Mouse (Mus musculus) liver, embryonic 11.5 days (tissue): ENCODE measurements around the gene Tmx2. TPM values are rescaled to one million over a fixed set of nuclear protein-coding genes. Genes with fewer than 3 reads are reported as not detected.
"Not testable (repeated sequence)": the region's sequence is repeated elsewhere in the genome, so short reads cannot be mapped to it uniquely, and the experiment has no call there.

Experiments used
- ATAC-seq: fragments of 200-750 bp; cut with Nextera tagmentation; replicated peaks from 2 replicates; pipeline ENCODE4 v1.8.0; 2017; ENCODE audit warnings: moderate number of reproducible peaks, mild to moderate bottlenecking, moderate TSS enrichment, moderate library complexity; ENCODE audit not compliant: low FRiP score
- DNase-seq: peaks from one replicate; pipeline ENCODE4 v3.0.0-alpha.2; 2017; ENCODE audit warnings: low spot score
- H3K27ac ChIP-seq: fragments of 300-500 bp; sonication (generic); 2 replicates; pipeline ENCODE4 v1.5.1; 2014; ENCODE audit warnings: mild to moderate bottlenecking, low read depth, low read length, control low read depth
- H3K27me3 ChIP-seq: fragments of 300-500 bp; sonication (generic); replicated peaks from 2 replicates; pipeline ENCODE4 v1.6.1; 2014; ENCODE audit warnings: low read length, mixed read lengths; ENCODE audit not compliant: control insufficient read depth, insufficient read depth
- H3K36me3 ChIP-seq: fragments of 300-500 bp; sonication (generic); 2 replicates; pipeline ENCODE4 v1.6.1; 2014; ENCODE audit warnings: mild to moderate bottlenecking, low read length, moderate library complexity, mixed read lengths; ENCODE audit not compliant: control insufficient read depth, insufficient read depth
- H3K4me1 ChIP-seq: fragments of 300-500 bp; sonication (generic); replicated peaks from 2 replicates; pipeline ENCODE4 v1.6.1; 2014; ENCODE audit warnings: low read length, mixed read lengths; ENCODE audit not compliant: control insufficient read depth, insufficient read depth
- H3K4me2 ChIP-seq: fragments of 300-500 bp; sonication (generic); 2 replicates; pipeline ENCODE4 v1.6.1; 2014; ENCODE audit warnings: mild to moderate bottlenecking, control low read depth, moderate library complexity
- H3K4me3 ChIP-seq: fragments of 300-500 bp; sonication (generic); 2 replicates; pipeline ENCODE4 v1.5.1; 2014; ENCODE audit warnings: low read depth, low read length, control low read depth
- H3K9ac ChIP-seq: fragments of 300-500 bp; sonication (generic); 2 replicates; pipeline ENCODE4 v1.6.1; 2014; ENCODE audit warnings: low read depth, low read length, control low read depth
- H3K9me3 ChIP-seq: fragments of 300-500 bp; sonication (generic); 2 replicates; pipeline ENCODE4 v1.6.1; 2016; ENCODE audit warnings: low read length, inconsistent platforms, mixed read lengths; ENCODE audit not compliant: control insufficient read depth
- WGBS: fragments of 180-500 bp; shearing (Covaris S2); extraction: QIAGEN DNeasy Blood & Tissue Kit; methylation state at CpG from one replicate; pipeline ENCODE4 v1.1.7; 2014; 5-methylcytosine and 5-hydroxymethylcytosine counted together
- polyA plus RNA-seq: library from polyadenylated mRNA; unstranded; fragments of >200 nt; fragmentation: Nextera tagmentation; extraction: Ambion mirVana; gene quantifications from 2 replicates; pipeline ENCODE4 v1.2.1, GENCODE M21; 2014

Gene Tmx2
- 115 and 125 TPM in 2 replicates for polyA plus RNA-seq

GRCm38 (mm10) chr2:84679016-84679415 is at the start of gene Tmx2:
Gene Tmx2 (minus strand): TSS chr2:84679140.
- peak within 1 kb of the TSS; percentile 78 for H3K9ac ChIP-seq
- H3K4me2 ChIP-seq: peak within 1 kb of the TSS; percentile 70
- peaks cover 19% of the 10 kb centered on the region for H3K4me1 ChIP-seq
- H3K36me3 ChIP-seq: peaks cover 14% of the 10 kb centered on the region; the same call in 1 of the 2 replicates
- H3K27ac ChIP-seq: peak within 1 kb of the TSS; percentile 44; the same call in 1 of the 2 replicates
- H3K4me3 ChIP-seq: peak within 1 kb of the TSS; percentile 86
- WGBS: 12% methylated on average over 8 of the region's 8 CpGs
- H3K9me3 ChIP-seq: no peaks in the 10 kb centered on the region
- DNase-seq: no peak
- no peaks in the 10 kb centered on the region for H3K27me3 ChIP-seq
- no peak for ATAC-seq

GRCm38 (mm10) chr2:84728191-84728590 is 49.3 kb upstream of the Tmx2 start:
- not testable (repeated sequence) for H3K4me3 ChIP-seq, DNase-seq, H3K9ac ChIP-seq, ATAC-seq, H3K27me3 ChIP-seq, H3K27ac ChIP-seq, H3K9me3 ChIP-seq
- Histone ChIP-seq H3K4me1 (peaks cover 12% of the 10 kb centered on the region), H3K36me3 (peaks cover 13% of the 10 kb centered on the region), H3K4me2 (peak overlapping the region; percentile 73; the same call in 1 of the 2 replicates)
- WGBS: 82% methylated on average over 5 of the region's 5 CpGs

- peaks cover 13% of the 10 kb centered on the region for H3K36me3 ChIP-seq
- H3K9ac ChIP-seq: peak within 1 kb of the TSS; percentile 65
- H3K27ac ChIP-seq: peak within 1 kb of the TSS; percentile 64
- peak; percentile 94 for ATAC-seq
- no peaks in the 10 kb centered on the region for H3K9me3 ChIP-seq
- H3K4me3 ChIP-seq: peak within 1 kb of the TSS; percentile 73
- peak within 1 kb of the TSS; percentile 88 for H3K4me2 ChIP-seq
- peaks cover 12% of the 10 kb centered on the region for H3K4me1 ChIP-seq
- WGBS: under 1% methylated on average over 39 of the region's 39 CpGs
- H3K27me3 ChIP-seq: no peaks in the 10 kb centered on the region
- peak; percentile 95 for DNase-seq
Measured at GRCm38 (mm10) chr2:84727172-84727858, 48.4 kb upstream of the Tmx2 start, which contains the start of gene Clp1. Gene Clp1 (minus strand): TSS chr2:84727350.

GRCm38 (mm10) chr2:84726716-84727115 is 47.8 kb upstream of the Tmx2 start:
- Histone ChIP-seq H3K36me3 (peaks cover 13% of the 10 kb centered on the region), H3K4me3 (peak overlapping the region; percentile 73), H3K4me2 (peak overlapping the region; percentile 88), H3K27ac (no peak overlapping the region; the same call in 1 of the 2 replicates), H3K4me1 (peaks cover 12% of the 10 kb centered on the region), H3K9me3 (no peaks in the 10 kb centered on the region), H3K27me3 (no peaks in the 10 kb centered on the region), H3K9ac (peak overlapping the region; percentile 65)
- ATAC-seq (no peak), DNase-seq (peak; percentile 31)
- WGBS: 3% methylated on average over 9 of the region's 9 CpGs

- Histone ChIP-seq H3K27me3 (no peaks in the 10 kb centered on the region), H3K27ac (no peak overlapping the region), H3K4me2 (peak overlapping the region; percentile 88), H3K9ac (no peak overlapping the region; the same call in 1 of the 2 replicates), H3K36me3 (peaks cover 13% of the 10 kb centered on the region), H3K4me3 (peak overlapping the region; percentile 73), H3K9me3 (no peaks in the 10 kb centered on the region), H3K4me1 (peaks cover 19% of the 10 kb centered on the region)
- ATAC-seq (no peak), DNase-seq (no peak)
- WGBS: 90% methylated on average over 10 of the region's 10 CpGs
Measured at GRCm38 (mm10) chr2:84725770-84726169, 46.8 kb upstream of the Tmx2 start.

GRCm38 (mm10) chr2:84723856-84724255 is 44.9 kb upstream of the Tmx2 start:
- Histone ChIP-seq H3K9me3 (no peaks in the 10 kb centered on the region), H3K9ac (no peak overlapping the region), H3K27ac (no peak overlapping the region), H3K36me3 (peaks cover 13% of the 10 kb centered on the region), H3K4me2 (no peak overlapping the region), H3K4me1 (peaks cover 19% of the 10 kb centered on the region), H3K27me3 (no peaks in the 10 kb centered on the region), H3K4me3 (no peak overlapping the region)
- no peak for DNase-seq
- 91% methylated on average over 14 of the region's 14 CpGs for WGBS
- ATAC-seq: no peak

GRCm38 (mm10) chr2:84721182-84721581 is 42.2 kb upstream of the Tmx2 start:
- DNase-seq (no peak), ATAC-seq (peak; percentile 51)
- H3K9me3 ChIP-seq: no peaks in the 10 kb centered on the region
- peaks cover 19% of the 10 kb centered on the region for H3K4me1 ChIP-seq
- H3K27me3 ChIP-seq: no peaks in the 10 kb centered on the region
- no peak overlapping the region for H3K4me2 ChIP-seq
- no peak overlapping the region for H3K9ac ChIP-seq
- peaks cover 13% of the 10 kb centered on the region for H3K36me3 ChIP-seq
- H3K27ac ChIP-seq: no peak overlapping the region
- no peak overlapping the region for H3K4me3 ChIP-seq
- WGBS: 58% methylated on average over 3 of the region's 3 CpGs

GRCm38 (mm10) chr2:84720718-84721117 is 41.8 kb upstream of the Tmx2 start:
- no peaks in the 10 kb centered on the region for H3K27me3 ChIP-seq
- H3K9me3 ChIP-seq: no peaks in the 10 kb centered on the region
- H3K27ac ChIP-seq: no peak overlapping the region
- H3K36me3 ChIP-seq: peaks cover 12% of the 10 kb centered on the region
- no peak overlapping the region for H3K4me3 ChIP-seq
- peaks cover 14% of the 10 kb centered on the region for H3K4me1 ChIP-seq
- DNase-seq (no peak), ATAC-seq (no peak)
- 97% methylated on average over 2 of the region's 2 CpGs for WGBS
- H3K4me2 ChIP-seq: no peak overlapping the region
- H3K9ac ChIP-seq: no peak overlapping the region

- no peak overlapping the region for H3K4me2 ChIP-seq
- H3K4me1 ChIP-seq: peaks cover 21% of the 10 kb centered on the region
- H3K9ac ChIP-seq: no peak overlapping the region
- H3K27me3 ChIP-seq: no peaks in the 10 kb centered on the region
- peak overlapping the region; percentile 13; the same call in 1 of the 2 replicates for H3K27ac ChIP-seq
- no peak overlapping the region for H3K4me3 ChIP-seq
- no peak for ATAC-seq
- H3K36me3 ChIP-seq: no peaks in the 10 kb centered on the region
- WGBS: 91% methylated on average over 4 of the region's 4 CpGs
- no peak for DNase-seq
- no peaks in the 10 kb centered on the region for H3K9me3 ChIP-seq
Measured at GRCm38 (mm10) chr2:84717357-84717756, 38.4 kb upstream of the Tmx2 start.
